Mouse (Mus musculus): Measurements from ENCODE around the gene Setd7. TPM values are rescaled to one million over a fixed set of nuclear protein-coding genes. Genes with fewer than 3 reads are reported as not detected.
A peak's percentile ranks its signal among the peaks of the same experiment; 100 is the strongest.

Setd7 gene
- total and polyA plus RNA-seq, 3 experiments: 11.3 to 37.9 (median 15.3) TPM

GRCm38 (mm10) chr3:51570200-51570599 is 9.5 kb upstream of the Setd7 start:
- Histone ChIP-seq H3K27ac (ENCODE audit: control insufficient read depth, low read depth, low read length) (no peak overlapping the region), H3K4me3 (ENCODE audit: control insufficient read depth in 1 of 2, insufficient read depth in 1 of 2, low read depth in 2 of 2, low read length in 2 of 2) (no peak overlapping the region), H3K36me3 (ENCODE audit: control insufficient read depth in 1 of 2, insufficient read depth in 2 of 2, low read length in 2 of 2) (no peaks in the 10 kb centered on the region), H3K9ac (ENCODE audit: control insufficient read depth, low read depth, low read length, poor library complexity, severe bottlenecking) (no peak overlapping the region), H3K79me2 (ENCODE audit: control insufficient read depth, insufficient read depth, low read length, poor library complexity) (no peaks in the 10 kb centered on the region), H3K27me3 (ENCODE audit: control insufficient read depth in 1 of 2, insufficient read depth in 2 of 2, low read length in 2 of 2) (peaks cover 2 to 3% of the 10 kb centered on the region in 2 experiments), H3K4me1 (ENCODE audit: control insufficient read depth in 1 of 2, insufficient read depth in 2 of 2, low read length in 2 of 2) (no peaks in the 10 kb centered on the region), H3K9me3 (replicated peaks; ENCODE audit: insufficient read depth, low read length) (no peaks in the 10 kb centered on the region)
- no peak for DNase-seq (ENCODE audit: low read depth, low spot score)
- TF ChIP-seq NELFE (IDR thresholded peaks at IDR 0.05; ENCODE audit: low read depth, low read length) (no peak), NRF1 (IDR thresholded peaks at IDR 0.05; ENCODE audit: insufficient read depth, low read depth, low read length, poor library complexity, severe bottlenecking) (no peak), POLR2A (IDR thresholded peaks at IDR 0.05; ENCODE audit: control insufficient read depth in 1 of 2, insufficient read depth in 1 of 2, low read depth in 1 of 2, low read length in 2 of 2, poor library complexity in 1 of 2) (no peak), EP300 (IDR thresholded peaks at IDR 0.05; ENCODE audit: low read depth in 1 of 2, low read length in 2 of 2) (no peak)

- H3K79me2 ChIP-seq (ENCODE audit: control insufficient read depth, insufficient read depth, low read length, poor library complexity): peaks cover 33% of the 10 kb centered on the region
- TF ChIP-seq CHD1 (IDR thresholded peaks at IDR 0.05; ENCODE audit: low read depth, low read length) (no peak), ZNF384 (IDR thresholded peaks at IDR 0.05; ENCODE audit: low read depth, low read length) (peak; percentile 64), GATA1 (IDR thresholded peaks at IDR 0.05; ENCODE audit: low read depth, low read length) (0 out of 2 replicates have a peak, but pooled peaks have one; percentile 4)
- peaks cover 3% of the 10 kb centered on the region in 2 experiments; a peak in 2 of 4 replicates for H3K4me1 ChIP-seq (ENCODE audit: control insufficient read depth in 1 of 2, insufficient read depth in 2 of 2, low read length in 2 of 2)
- peaks cover 0 to 11% of the 10 kb centered on the region in 2 experiments; a peak in 2 of 4 replicates for H3K36me3 ChIP-seq (ENCODE audit: control insufficient read depth in 1 of 2, insufficient read depth in 2 of 2, low read length in 2 of 2)
- peaks cover 0 to 1% of the 10 kb centered on the region in 2 experiments; a peak in 1 of 4 replicates for H3K27me3 ChIP-seq (ENCODE audit: control insufficient read depth in 1 of 2, insufficient read depth in 2 of 2, low read length in 2 of 2)
- H3K27ac ChIP-seq (ENCODE audit: control insufficient read depth, low read depth, low read length): no peak overlapping the region
- no peak for DNase-seq (ENCODE audit: low read depth, low spot score)
- peak overlapping the region; percentile 92 for H3K9ac ChIP-seq (ENCODE audit: control insufficient read depth, low read depth, low read length, poor library complexity, severe bottlenecking)
- no peaks in the 10 kb centered on the region for H3K9me3 ChIP-seq (replicated peaks; ENCODE audit: insufficient read depth, low read length)
- H3K4me3 ChIP-seq (ENCODE audit: control insufficient read depth in 1 of 2, insufficient read depth in 1 of 2, low read depth in 2 of 2, low read length in 2 of 2): peak overlapping the region; percentile 69 to 88
Measured at GRCm38 (mm10) chr3:51561993-51562385, 1.3 kb upstream of the Setd7 start.

GRCm38 (mm10) chr3:51561109-51561992 is 672 bp upstream of the Setd7 start:
- H3K9me3 ChIP-seq (replicated peaks; ENCODE audit: insufficient read depth, low read length): no peaks in the 10 kb centered on the region
- peaks cover 3% of the 10 kb centered on the region in 2 experiments; a peak in 2 of 4 replicates for H3K4me1 ChIP-seq (ENCODE audit: control insufficient read depth in 1 of 2, insufficient read depth in 2 of 2, low read length in 2 of 2)
- peak overlapping the region; percentile 92 for H3K9ac ChIP-seq (ENCODE audit: control insufficient read depth, low read depth, low read length, poor library complexity, severe bottlenecking)
- H3K27ac ChIP-seq (ENCODE audit: control insufficient read depth, low read depth, low read length): peak overlapping the region; percentile 82
- H3K27me3 ChIP-seq (ENCODE audit: control insufficient read depth in 1 of 2, insufficient read depth in 2 of 2, low read length in 2 of 2): peaks cover 0 to 1% of the 10 kb centered on the region in 2 experiments; a peak in 1 of 4 replicates
- H3K4me3 ChIP-seq (ENCODE audit: control insufficient read depth in 1 of 2, insufficient read depth in 1 of 2, low read depth in 2 of 2, low read length in 2 of 2): peak overlapping the region; percentile 69 to 88
- peaks cover 38% of the 10 kb centered on the region for H3K79me2 ChIP-seq (ENCODE audit: control insufficient read depth, insufficient read depth, low read length, poor library complexity)
- peaks cover 0 to 11% of the 10 kb centered on the region in 2 experiments; a peak in 2 of 4 replicates for H3K36me3 ChIP-seq (ENCODE audit: control insufficient read depth in 1 of 2, insufficient read depth in 2 of 2, low read length in 2 of 2)
- DNase-seq (ENCODE audit: low read depth, low spot score): peak; percentile 87
- TF ChIP-seq MAZ (IDR thresholded peaks at IDR 0.05; ENCODE audit: low read depth, low read length) (no peak), KAT2A (conservative IDR thresholded peaks at IDR 0.05; ENCODE audit: low read depth, low read length) (no peak), ELF1 (IDR thresholded peaks at IDR 0.05; ENCODE audit: low read depth, low read length) (no peak), GATA1 (IDR thresholded peaks at IDR 0.05; ENCODE audit: low read depth, low read length) (no peak), POLR2A (IDR thresholded peaks at IDR 0.05; ENCODE audit: control insufficient read depth in 1 of 2, insufficient read depth in 1 of 2, low read depth in 1 of 2, low read length in 2 of 2, poor library complexity in 1 of 2) (peak; percentile 4 to 32; a peak in 2 of 4 replicates), ZMIZ1 (IDR thresholded peaks at IDR 0.05; ENCODE audit: low read depth, low read length) (no peak), SIN3A (IDR thresholded peaks at IDR 0.05; ENCODE audit: low read length) (peak; percentile 21), UBTF (IDR thresholded peaks at IDR 0.05; ENCODE audit: borderline replicate concordance, insufficient read depth, low read depth, low read length) (no peak; the same call in 1 of the 2 replicates), MAX (IDR thresholded peaks at IDR 0.05; ENCODE audit: low read length) (no peak; the same call in 1 of the 2 replicates), TCF12 (IDR thresholded peaks at IDR 0.05; ENCODE audit: low read depth, low read length) (no peak), EP300 (IDR thresholded peaks at IDR 0.05; ENCODE audit: low read depth in 1 of 2, low read length in 2 of 2) (no peak), NELFE (IDR thresholded peaks at IDR 0.05; ENCODE audit: low read depth, low read length) (no peak; the same call in 1 of the 2 replicates), E2F4 (IDR thresholded peaks at IDR 0.05; ENCODE audit: borderline replicate concordance, low read depth, low read length) (no peak), MYC (IDR thresholded peaks at IDR 0.05; ENCODE audit: low read depth, low read length) (peak; percentile 60; the same call in 1 of the 2 replicates), ZC3H11A (IDR thresholded peaks at IDR 0.05; ENCODE audit: low read depth, low read length) (no peak), GABPA (IDR thresholded peaks at IDR 0.05; ENCODE audit: low read depth, low read length) (no peak), TAL1 (IDR thresholded peaks at IDR 0.05; ENCODE audit: low read length) (no peak), SMC3 (IDR thresholded peaks at IDR 0.05; ENCODE audit: low read depth, low read length) (peak; percentile 18; the same call in 1 of the 2 replicates), MYB (IDR thresholded peaks at IDR 0.05; ENCODE audit: low read depth, low read length) (no peak)
